Mouse (Mus musculus): ENCODE results near the gene Gm11562. TPM values are rescaled to one million over a fixed set of nuclear protein-coding genes. Genes with fewer than 3 reads are reported as not detected.

The Gm11562 gene
- total RNA-seq (2023), result not detected

GRCm38 (mm10) chr11:99620335-99620734 is at the start of gene Gm11562:
Gene Gm11562 (minus strand): TSS chr11:99620435.

GRCm38 (mm10) chr11:99665860-99666259 is 45.6 kb upstream of the Gm11562 start, which contains the start of gene Krtap4-6:
Gene Krtap4-6 (minus strand): TSS chr11:99665960.

GRCm38 (mm10) chr11:99658467-99659010 is 38.3 kb upstream of the Gm11562 start, which contains the start of gene Gm11563:
Gene Gm11563 (minus strand): TSS chr11:99658960.

GRCm38 (mm10) chr11:99650136-99650535 is 29.9 kb upstream of the Gm11562 start, which contains the start of gene Gm11555:
Gene Gm11555 (minus strand): TSS chr11:99650236.

GRCm38 (mm10) chr11:99643635-99644139 is 23.5 kb upstream of the Gm11562 start, which contains the start of gene Krtap4-7:
Gene Krtap4-7 (minus strand): TSS chr11:99644089.

GRCm38 (mm10) chr11:99634653-99635134 is 14.5 kb upstream of the Gm11562 start, which contains the start of gene Krtap4-2:
Gene Krtap4-2 (minus strand): TSS chr11:99635084.

GRCm38 (mm10) chr11:99628138-99628537 is 7.9 kb upstream of the Gm11562 start, which contains the start of gene Krtap4-1:
Gene Krtap4-1 (minus strand): TSS chr11:99628238.

GRCm38 (mm10) chr11:99614796-99615363 is 5.4 kb downstream of the Gm11562 start, which contains the start of gene Krtap2-4:
Gene Krtap2-4 (minus strand): TSS chr11:99614846.

GRCm38 (mm10) chr11:99610089-99610488 is 10.1 kb downstream of the Gm11562 start, which contains the start of gene Gm11937:
Gene Gm11937 (minus strand): TSS chr11:99610189.

GRCm38 (mm10) chr11:99603208-99603607 is 17.0 kb downstream of the Gm11562 start, which contains the start of gene Gm11938:
Gene Gm11938 (minus strand): TSS chr11:99603308.

GRCm38 (mm10) chr11:99597742-99598141 is 22.5 kb downstream of the Gm11562 start, which contains the start of gene Krtap9-3:
Gene Krtap9-3 (minus strand): TSS chr11:99598105.

GRCm38 (mm10) chr11:99590981-99591380 is 29.3 kb downstream of the Gm11562 start, which contains the start of gene Krtap1-3:
Gene Krtap1-3 (minus strand): TSS chr11:99591339.

GRCm38 (mm10) chr11:99583245-99583704 is 37.0 kb downstream of the Gm11562 start, which contains the start of gene Krtap1-4:
Gene Krtap1-4 (minus strand): TSS chr11:99583654.

GRCm38 (mm10) chr11:99580636-99581035 is 39.6 kb downstream of the Gm11562 start, which contains the start of gene Krtap1-5:
Gene Krtap1-5 (minus strand): TSS chr11:99581016.

Other genes with a start within 250 kb of the Gm11562 start
- not detected for gene Krt28, start 245.5 kb downstream of the Gm11562 start, total RNA-seq (2023)
- gene Krt10, start 231.1 kb downstream of the Gm11562 start, total RNA-seq (2023), result 1 to 10 TPM in 1 of 2 experiments, not detected in 1; 2.0 TPM
- not detected for gene Krt12, start 198.2 kb downstream of the Gm11562 start, total RNA-seq (2023)
- gene Krt20, start 182.3 kb downstream of the Gm11562 start, total RNA-seq (2023), result not detected
- not detected for gene Krt23, start 127.3 kb downstream of the Gm11562 start, total RNA-seq (2023)
- not detected for gene Krt39, start 99.1 kb downstream of the Gm11562 start, total RNA-seq (2023)
- not detected for gene Krt40, start 77.3 kb downstream of the Gm11562 start, total RNA-seq (2023)
- not detected for gene Krtap3-3, start 69.6 kb downstream of the Gm11562 start, total RNA-seq (2023)
- gene Krtap3-2, start 63.6 kb downstream of the Gm11562 start, total RNA-seq (2023), result not detected
- gene Gm11939, start 61.0 kb downstream of the Gm11562 start, total RNA-seq (2023), result not detected
- gene Krtap3-1, start 53.8 kb downstream of the Gm11562 start, total RNA-seq (2023), result not detected
- not detected for gene Krtap1-5, start 39.4 kb downstream of the Gm11562 start, total RNA-seq (2023)
- gene Krtap1-4, start 36.8 kb downstream of the Gm11562 start, total RNA-seq (2023), result not detected
- not detected for gene Krtap1-3, start 29.1 kb downstream of the Gm11562 start, total RNA-seq (2023)
- gene Krtap9-3, start 22.3 kb downstream of the Gm11562 start, total RNA-seq (2023), result not detected
- gene Gm11938, start 17.1 kb downstream of the Gm11562 start, total RNA-seq (2023), result not detected
- not detected for gene Gm11937, start 10.2 kb downstream of the Gm11562 start, total RNA-seq (2023)
- gene Krtap2-4, start 5.6 kb downstream of the Gm11562 start, total RNA-seq (2023), result not detected
- not detected for gene Krtap4-1, start 7.8 kb upstream of the Gm11562 start, total RNA-seq (2023)
- not detected for gene Krtap4-2, start 14.6 kb upstream of the Gm11562 start, total RNA-seq (2023)
- not detected for gene Krtap4-7, start 23.7 kb upstream of the Gm11562 start, total RNA-seq (2023)
- gene Gm11555, start 29.8 kb upstream of the Gm11562 start, total RNA-seq (2023), result not detected
- not detected for gene Gm11563, start 38.5 kb upstream of the Gm11562 start, total RNA-seq (2023)
- not detected for gene Krtap4-6, start 45.5 kb upstream of the Gm11562 start, total RNA-seq (2023)
- gene Gm14190, start 70.3 kb upstream of the Gm11562 start, total RNA-seq (2023), result not detected
- not detected for gene Gm14180, start 113.9 kb upstream of the Gm11562 start, total RNA-seq (2023)
- gene Gm11595, start 152.5 kb upstream of the Gm11562 start, total RNA-seq (2023), result not detected
- gene Krtap4-8, start 160.3 kb upstream of the Gm11562 start, total RNA-seq (2023), result not detected
- not detected for gene Krtap4-9, start 164.8 kb upstream of the Gm11562 start, total RNA-seq (2023)
- gene Gm11596, start 173.0 kb upstream of the Gm11562 start, total RNA-seq (2023), result not detected
- gene Gm11569, start 178.5 kb upstream of the Gm11562 start, total RNA-seq (2023), result not detected
- not detected for gene Gm11554, start 184.0 kb upstream of the Gm11562 start, total RNA-seq (2023)
- gene Krtap4-13, start 189.5 kb upstream of the Gm11562 start, total RNA-seq (2023), result not detected
- gene Gm11564, start 195.2 kb upstream of the Gm11562 start, total RNA-seq (2023), result not detected
- not detected for gene 2300003K06Rik, start 217.6 kb upstream of the Gm11562 start, total RNA-seq (2023)
- not detected for gene Krtap4-16, start 231.2 kb upstream of the Gm11562 start, total RNA-seq (2023)
- not detected for gene Gm11568, start 237.5 kb upstream of the Gm11562 start, total RNA-seq (2023)
- gene Gm11559, start 244.0 kb upstream of the Gm11562 start, total RNA-seq (2023), result not detected